Mouse (Mus musculus) C2C12 (cell line): ENCODE results near the gene Morn1. TPM values are rescaled to one million over a fixed set of nuclear protein-coding genes. Genes with fewer than 3 reads are reported as not detected.

Source experiments
- H3K27me3 ChIP-seq: one replicate; pipeline ENCODE4 v1.6.1; 2011; ENCODE audit not compliant: control insufficient read depth, insufficient read depth, insufficient read length
- H3K36me3 ChIP-seq: one replicate; pipeline ENCODE4 v1.6.1; 2011; ENCODE audit not compliant: control insufficient read depth, insufficient read depth
- H3K4me3 ChIP-seq: one replicate; pipeline ENCODE4 v1.5.1; 2011; ENCODE audit warnings: mild to moderate bottlenecking, control low read depth; ENCODE audit not compliant: poor library complexity, insufficient read depth, severe bottlenecking
- H3K79me2 ChIP-seq: one replicate; pipeline ENCODE4 v1.6.1; 2011; ENCODE audit not compliant: control insufficient read depth, insufficient read depth
- H3K79me3 ChIP-seq: one replicate; pipeline ENCODE4 v1.6.1; 2011; ENCODE audit warnings: low read depth, control low read depth
- H3ac ChIP-seq: one replicate; pipeline ENCODE3; 2011; ENCODE audit warnings: low read depth; ENCODE audit not compliant: control insufficient read depth, insufficient read length
- CEBPB ChIP-seq: IDR thresholded peaks from one replicate; pipeline ENCODE4 v1.6.1; 2011; ENCODE audit warnings: low read depth, mild to moderate bottlenecking, control low read depth, moderate library complexity
- CTCF ChIP-seq: IDR thresholded peaks from one replicate; pipeline ENCODE4 v1.5.1; 2011; ENCODE audit not compliant: control insufficient read depth, insufficient read depth, insufficient read length
- FOSL1 ChIP-seq: IDR thresholded peaks from one replicate; pipeline ENCODE4 v1.8.0; 2011; ENCODE audit warnings: mild to moderate bottlenecking, low read length; ENCODE audit not compliant: poor library complexity, insufficient read depth, severe bottlenecking
- MAX ChIP-seq: IDR thresholded peaks from one replicate; pipeline ENCODE4 v1.6.1; 2011; ENCODE audit warnings: mild to moderate bottlenecking, control low read depth
- MYOD1 ChIP-seq: IDR thresholded peaks from one replicate; pipeline ENCODE4 v1.6.1; 2011; ENCODE audit warnings: low read depth; ENCODE audit not compliant: control insufficient read depth, insufficient read length
- MYOG ChIP-seq: IDR thresholded peaks from one replicate; pipeline ENCODE4 v1.6.1; 2011; ENCODE audit not compliant: control insufficient read depth, insufficient read length; ENCODE audit errors: extremely low read depth
- USF1 ChIP-seq: IDR thresholded peaks from one replicate; pipeline ENCODE4 v1.6.1; 2011; ENCODE audit warnings: low read depth, mild to moderate bottlenecking, control low read depth, moderate library complexity
- polyA plus RNA-seq: library from polyadenylated mRNA; unstranded; fragments of >200 nt; fragmentation: generic; extraction: Trizol; gene quantifications from one replicate; pipeline ENCODE4 v1.2.1, GENCODE M21; 2012; ENCODE audit warnings: missing spikeins

Morn1 gene
- polyA plus RNA-seq, 1 experiment, result 1.2 TPM

DNA sequence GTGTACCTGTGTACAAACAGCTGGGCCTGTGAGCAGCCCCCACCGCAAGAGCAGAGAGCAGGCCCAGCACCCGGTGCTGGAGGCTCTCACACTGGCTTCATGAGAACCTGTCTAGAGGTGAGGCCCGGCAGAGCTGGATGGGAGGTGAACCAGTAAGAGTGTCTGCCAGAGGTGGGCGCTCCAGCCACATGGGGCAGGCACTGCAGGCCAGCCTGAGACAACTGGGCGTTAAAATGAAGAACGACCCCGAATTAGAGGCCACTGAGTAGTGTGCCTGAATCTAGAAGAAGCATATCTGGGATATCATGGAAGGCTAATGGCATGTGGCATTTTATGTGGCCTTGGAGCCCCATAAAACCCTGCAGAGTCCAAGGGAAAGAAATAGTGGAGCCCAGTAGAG, 33.7 kb downstream of the Morn1 start:
- Histone ChIP-seq H3K79me3 (no peaks in the 10 kb centered on the region), H3K4me3 (no peak overlapping the region), H3K79me2 (no peaks in the 10 kb centered on the region), H3ac (no peak overlapping the region), H3K36me3 (no peaks in the 10 kb centered on the region), H3K27me3 (no peaks in the 10 kb centered on the region)
- TF ChIP-seq MYOG (no peak), MYOD1 (no peak), CTCF (no peak), USF1 (no peak), FOSL1 (no peak), MAX (no peak)

DNA sequence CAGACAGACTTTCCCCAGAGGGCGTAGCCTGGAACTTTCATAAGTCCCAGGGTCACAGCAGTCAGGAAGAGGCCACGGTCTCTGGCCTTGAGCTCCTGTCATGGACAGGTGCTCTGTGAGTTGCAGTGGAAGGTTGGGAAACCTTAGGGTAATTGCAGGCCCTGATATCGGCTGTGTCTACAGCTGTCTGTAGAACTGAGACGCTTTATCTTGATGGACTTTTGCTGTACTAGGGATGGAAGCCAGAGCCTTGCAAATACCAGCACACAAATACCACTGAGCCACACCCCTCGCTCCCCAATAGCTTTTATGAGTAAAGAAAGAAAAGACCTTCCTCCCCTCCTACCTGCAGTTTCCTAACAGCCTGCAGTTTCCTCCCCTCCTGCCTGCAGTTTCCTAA, 34.2 kb downstream of the Morn1 start:
- H3K4me3 ChIP-seq, result no peak overlapping the region
- no peaks in the 10 kb centered on the region for H3K79me3 ChIP-seq
- H3K79me2 ChIP-seq, result no peaks in the 10 kb centered on the region
- H3ac ChIP-seq, result no peak overlapping the region
- no peaks in the 10 kb centered on the region for H3K36me3 ChIP-seq
- no peaks in the 10 kb centered on the region for H3K27me3 ChIP-seq
- no peak for TF ChIP-seq MAX
- TF ChIP-seq CTCF, result no peak
- no peak for TF ChIP-seq CEBPB
- no peak for TF ChIP-seq MYOG
- TF ChIP-seq FOSL1, result no peak
- no peak for TF ChIP-seq MYOD1
- no peak for TF ChIP-seq USF1

DNA sequence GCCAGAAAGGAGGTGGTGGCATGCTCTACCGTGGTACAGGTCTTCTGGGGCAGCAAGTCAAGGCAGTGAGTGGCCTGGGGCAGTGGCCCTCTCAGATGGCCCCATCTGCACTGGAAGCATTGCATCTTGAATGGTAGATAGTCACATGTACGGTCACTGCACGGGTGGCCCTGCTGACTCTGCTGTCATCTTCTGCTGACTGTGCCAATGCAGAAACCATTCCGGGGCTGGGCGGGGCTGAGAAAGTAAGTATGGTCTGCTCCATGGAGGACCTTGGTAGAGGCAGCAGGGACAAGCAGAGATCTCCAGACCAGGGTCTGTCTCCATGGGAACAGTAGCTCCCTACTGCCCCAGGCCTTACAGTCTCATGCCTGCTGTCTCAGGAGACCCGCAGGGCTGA, 34.8 kb downstream of the Morn1 start:
- Histone ChIP-seq H3K4me3 (no peak overlapping the region), H3K79me3 (no peaks in the 10 kb centered on the region), H3K79me2 (no peaks in the 10 kb centered on the region), H3ac (no peak overlapping the region), H3K27me3 (no peaks in the 10 kb centered on the region), H3K36me3 (no peaks in the 10 kb centered on the region)
- TF ChIP-seq MAX (no peak), MYOD1 (no peak), MYOG (no peak), USF1 (no peak)

DNA sequence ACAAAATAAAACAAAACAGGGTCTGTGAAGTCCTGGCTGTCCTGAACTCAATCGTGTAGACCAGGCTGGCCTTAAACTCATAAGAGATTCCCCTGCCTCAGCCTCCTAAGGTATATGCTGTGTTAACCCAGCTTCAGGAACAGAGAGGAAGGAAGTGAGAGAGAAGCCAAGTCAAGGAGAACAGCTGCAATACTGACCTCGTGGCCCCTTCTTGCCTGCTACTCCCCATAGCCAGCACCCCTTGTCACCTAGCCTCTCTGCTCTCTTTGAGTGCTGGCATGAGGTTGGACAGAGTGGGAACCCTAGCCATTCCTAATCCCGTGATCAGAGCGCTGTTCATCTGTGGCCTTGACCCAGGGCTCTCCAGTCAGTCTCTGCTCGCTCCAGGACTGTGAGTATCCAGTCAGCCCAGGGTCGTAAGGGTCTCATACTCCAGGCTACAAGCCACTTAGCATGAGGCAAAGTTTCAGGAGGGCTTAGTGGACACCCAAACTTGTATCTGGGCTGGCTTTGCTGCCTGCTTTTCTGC, 35.6 kb downstream of the Morn1 start:
- TF ChIP-seq FOSL1 (no peak), MYOD1 (peak; percentile 15)
- no peak overlapping the region for H3K4me3 ChIP-seq

DNA sequence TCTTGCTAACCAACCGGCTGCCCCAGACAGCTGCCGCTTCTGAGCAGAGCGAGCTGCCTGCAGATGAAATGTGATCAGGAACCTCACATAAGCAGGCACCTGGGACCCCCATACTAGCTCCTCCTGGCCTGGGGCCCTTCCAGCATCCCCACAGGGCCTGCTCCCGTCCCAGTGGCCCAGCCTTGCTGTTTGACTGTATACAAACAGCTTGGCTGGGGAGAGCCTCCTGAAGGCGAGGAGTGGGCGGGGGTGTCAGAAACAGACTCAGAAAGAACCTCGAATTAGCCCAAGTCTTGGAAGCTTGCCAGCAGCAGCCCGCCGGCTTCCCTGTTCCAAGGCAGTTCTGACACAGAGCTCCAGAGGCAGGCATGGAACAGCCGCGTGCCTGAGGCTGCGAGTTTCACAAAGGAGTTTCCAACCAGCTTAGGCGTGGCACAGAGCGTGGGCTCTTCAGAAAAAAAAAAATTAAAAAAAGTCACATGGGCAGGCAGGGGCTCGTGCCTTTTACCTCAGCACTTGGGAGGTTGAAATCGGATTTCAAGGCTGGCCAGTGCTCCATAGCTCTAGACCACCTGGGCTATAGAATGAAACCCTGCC, 36.2 kb downstream of the Morn1 start:
- Histone ChIP-seq H3K4me3 (no peak overlapping the region), H3K27me3 (no peaks in the 10 kb centered on the region), H3K79me3 (no peaks in the 10 kb centered on the region), H3K36me3 (no peaks in the 10 kb centered on the region), H3ac (no peak overlapping the region), H3K79me2 (no peaks in the 10 kb centered on the region)
- TF ChIP-seq CEBPB (no peak), MAX (no peak), USF1 (peak; percentile 45)

More for the DNA sequence above, 35.6 kb downstream of the Morn1 start:
- H3K36me3 ChIP-seq, result no peaks in the 10 kb centered on the region
- no peaks in the 10 kb centered on the region for H3K27me3 ChIP-seq
- no peak overlapping the region for H3ac ChIP-seq
- H3K79me2 ChIP-seq, result no peaks in the 10 kb centered on the region
- H3K79me3 ChIP-seq, result no peaks in the 10 kb centered on the region

DNA sequence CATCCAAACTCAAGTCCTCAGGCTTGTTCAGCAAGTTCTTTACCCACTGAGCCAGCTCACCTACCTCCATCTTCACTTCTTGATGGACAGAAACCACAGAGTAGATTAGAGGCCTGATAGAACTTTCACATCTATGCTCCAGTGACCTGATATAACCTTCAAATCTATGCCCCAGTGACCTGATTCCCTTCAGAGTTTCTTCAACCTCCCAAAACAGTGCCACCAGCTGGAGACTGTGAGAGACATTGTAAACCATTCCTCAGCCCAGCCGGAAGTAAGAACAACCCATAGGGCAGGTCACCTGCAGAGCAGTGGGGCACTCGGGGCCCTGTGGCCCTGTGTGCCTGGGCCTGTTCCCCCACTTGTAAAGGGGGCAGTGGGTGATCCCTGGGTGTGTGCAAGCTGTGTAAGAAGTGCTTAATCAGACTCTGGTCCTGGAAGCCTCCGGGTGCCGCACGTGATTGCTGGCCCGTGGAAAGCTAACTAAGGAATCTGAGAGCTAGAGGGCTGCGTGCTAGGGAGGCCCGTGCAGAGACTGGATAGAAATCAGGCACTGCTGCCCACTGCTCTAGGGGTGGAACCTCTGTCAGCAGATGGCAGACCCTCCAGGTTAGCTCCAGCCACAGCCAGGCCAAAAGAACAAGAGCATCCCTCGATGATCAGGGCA, 37.6 kb downstream of the Morn1 start:
- no peak overlapping the region for H3K4me3 ChIP-seq
- no peak for TF ChIP-seq CEBPB
- no peak for TF ChIP-seq MAX
- no peak for TF ChIP-seq FOSL1
- no peaks in the 10 kb centered on the region for H3K79me2 ChIP-seq
- no peaks in the 10 kb centered on the region for H3K79me3 ChIP-seq
- no peak overlapping the region for H3ac ChIP-seq
- H3K36me3 ChIP-seq, result no peaks in the 10 kb centered on the region
- no peaks in the 10 kb centered on the region for H3K27me3 ChIP-seq
